Mouse (Mus musculus) kidney, embryonic 16.5 days (tissue): ENCODE data around the gene Alkbh4. TPM values are rescaled to one million over a fixed set of nuclear protein-coding genes. Genes with fewer than 3 reads are reported as not detected.

Experiments
- ATAC-seq: fragments of 200-750 bp; cut with Nextera tagmentation; 2 replicates; pipeline ENCODE4 v1.8.0; 2017; ENCODE audit warnings: moderate TSS enrichment; ENCODE audit not compliant: low FRiP score, low TSS enrichment
- H3K27ac ChIP-seq: fragments of 300-500 bp; sonication (generic); 2 replicates; pipeline ENCODE4 v1.5.1; 2014; ENCODE audit warnings: low read length
- H3K27me3 ChIP-seq: fragments of 300-500 bp; sonication (generic); 2 replicates; pipeline ENCODE4 v1.6.1; 2014; ENCODE audit warnings: low read length, control low read depth, mixed read lengths; ENCODE audit not compliant: insufficient read depth
- H3K36me3 ChIP-seq: fragments of 300-500 bp; sonication (generic); 2 replicates; pipeline ENCODE4 v1.6.1; 2014; ENCODE audit warnings: low read length, control low read depth, mixed read lengths; ENCODE audit not compliant: insufficient read depth
- H3K4me1 ChIP-seq: fragments of 300-500 bp; sonication (generic); 2 replicates; pipeline ENCODE4 v1.6.1; 2014; ENCODE audit warnings: low read length, control low read depth, mixed read lengths; ENCODE audit not compliant: insufficient read depth
- H3K4me2 ChIP-seq: fragments of 300-500 bp; sonication (generic); replicated peaks from 2 replicates; pipeline ENCODE4 v1.6.1; 2014; ENCODE audit warnings: low read depth, low read length
- H3K4me3 ChIP-seq: fragments of 300-500 bp; sonication (generic); 2 replicates; pipeline ENCODE4 v1.5.1; 2014; ENCODE audit warnings: mild to moderate bottlenecking, low read length
- H3K9ac ChIP-seq: fragments of 300-500 bp; sonication (generic); replicated peaks from 2 replicates; pipeline ENCODE4 v1.6.1; 2014; ENCODE audit warnings: low read length
- H3K9me3 ChIP-seq: fragments of 300-500 bp; sonication (generic); 2 replicates; pipeline ENCODE4 v1.6.1; 2016; ENCODE audit warnings: low read length, control low read depth
- WGBS: fragments of 180-500 bp; shearing (Covaris S2); extraction: QIAGEN DNeasy Blood & Tissue Kit; methylation state at CpG from one replicate; pipeline ENCODE4 v1.1.7; 2014; 5-methylcytosine and 5-hydroxymethylcytosine counted together
- polyA plus RNA-seq: library from polyadenylated mRNA; unstranded; fragments of >200 nt; fragmentation: Nextera tagmentation; extraction: Ambion mirVana; gene quantifications from 2 replicates; pipeline ENCODE4 v1.2.1, GENCODE M21; 2015

Gene Alkbh4
- 19.3 and 20.2 TPM in 2 replicates for polyA plus RNA-seq

DNA sequence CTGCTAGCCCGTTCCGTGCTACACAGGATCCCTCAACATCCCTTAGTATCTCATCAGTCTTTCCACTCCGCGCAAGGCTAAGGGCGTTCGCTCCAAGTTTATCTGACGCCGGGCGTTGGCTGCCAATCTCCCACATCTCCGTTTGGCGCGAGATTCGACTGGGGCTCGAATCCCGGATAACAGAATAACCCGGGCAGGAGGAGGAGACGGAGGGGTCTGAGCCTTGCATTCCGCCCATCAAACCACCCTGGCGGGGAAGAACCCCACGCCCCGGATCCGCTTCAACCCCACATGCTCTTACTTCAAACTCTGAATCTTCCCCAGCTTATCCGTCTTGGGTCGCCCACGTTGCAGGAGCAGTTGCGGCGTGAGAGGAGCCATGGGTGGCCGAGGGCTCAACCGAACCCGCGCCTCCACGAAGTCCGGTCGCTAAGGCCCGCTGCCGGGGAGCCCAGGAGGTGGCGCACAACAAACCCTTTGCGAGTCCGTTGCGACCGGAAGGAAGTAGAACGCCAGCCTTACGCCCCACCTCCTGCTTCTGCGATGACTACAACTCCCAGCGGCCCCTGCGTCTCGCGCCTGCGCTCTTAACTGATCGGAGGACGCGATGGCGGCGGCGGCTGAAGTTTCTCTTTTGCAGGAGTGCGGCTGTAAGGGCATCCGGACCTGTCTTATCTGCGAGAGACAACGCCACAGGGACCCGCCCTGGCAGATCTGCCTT is at the start of gene Alkbh4, which contains the start of gene Lrwd1:
Alkbh4 (plus strand) TSS at position 576 of the 721 bp plus-strand sequence.
Lrwd1 (minus strand) TSS at position 504 of the 721 bp plus-strand sequence.
- Histone ChIP-seq H3K4me1 (peaks cover 16% of the 10 kb centered on the region), H3K9ac (peak within 1 kb of the TSS; percentile 84), H3K27ac (peak within 1 kb of the TSS; percentile 77), H3K36me3 (peaks cover 21% of the 10 kb centered on the region), H3K4me3 (peak within 1 kb of the TSS; percentile 91), H3K9me3 (no peaks in the 10 kb centered on the region), H3K27me3 (no peaks in the 10 kb centered on the region), H3K4me2 (peak within 1 kb of the TSS; percentile 77)
- ATAC-seq, result peak; percentile 93
- under 1% methylated on average over 60 of the region's 60 CpGs for WGBS

GRCm38 (mm10) chr5:136086290-136086689 is 49.7 kb upstream of the Alkbh4 start:
- no peak overlapping the region for H3K9ac ChIP-seq
- H3K36me3 ChIP-seq, result no peaks in the 10 kb centered on the region
- no peaks in the 10 kb centered on the region for H3K9me3 ChIP-seq
- no peaks in the 10 kb centered on the region for H3K27me3 ChIP-seq
- H3K4me3 ChIP-seq, result no peak overlapping the region
- H3K27ac ChIP-seq, result no peak overlapping the region
- no peak overlapping the region for H3K4me2 ChIP-seq
- 88% methylated on average over 8 of the region's 8 CpGs for WGBS
- H3K4me1 ChIP-seq, result peaks cover 28% of the 10 kb centered on the region
- no peak for ATAC-seq

- 18% methylated on average over 14 of the region's 14 CpGs for WGBS
- H3K36me3 ChIP-seq, result no peaks in the 10 kb centered on the region
- H3K9ac ChIP-seq, result no peak overlapping the region
- no peak overlapping the region for H3K4me3 ChIP-seq
- H3K9me3 ChIP-seq, result no peaks in the 10 kb centered on the region
- H3K27ac ChIP-seq, result no peak overlapping the region
- H3K27me3 ChIP-seq, result no peaks in the 10 kb centered on the region
- no peak for ATAC-seq
- peaks cover 23% of the 10 kb centered on the region for H3K4me1 ChIP-seq
- H3K4me2 ChIP-seq, result no peak overlapping the region
Measured at GRCm38 (mm10) chr5:136088821-136089575, 46.9 kb upstream of the Alkbh4 start.

GRCm38 (mm10) chr5:136091927-136092326 is 44.0 kb upstream of the Alkbh4 start:
- H3K9ac ChIP-seq, result no peak overlapping the region
- no peaks in the 10 kb centered on the region for H3K9me3 ChIP-seq
- no peak overlapping the region for H3K4me2 ChIP-seq
- no peak overlapping the region for H3K4me3 ChIP-seq
- H3K27ac ChIP-seq, result no peak overlapping the region
- no peaks in the 10 kb centered on the region for H3K27me3 ChIP-seq
- no peaks in the 10 kb centered on the region for H3K36me3 ChIP-seq
- peaks cover 7% of the 10 kb centered on the region; the same call in 1 of the 2 replicates for H3K4me1 ChIP-seq
- WGBS, result 66% methylated on average over 5 of the region's 5 CpGs
- no peak for ATAC-seq

DNA sequence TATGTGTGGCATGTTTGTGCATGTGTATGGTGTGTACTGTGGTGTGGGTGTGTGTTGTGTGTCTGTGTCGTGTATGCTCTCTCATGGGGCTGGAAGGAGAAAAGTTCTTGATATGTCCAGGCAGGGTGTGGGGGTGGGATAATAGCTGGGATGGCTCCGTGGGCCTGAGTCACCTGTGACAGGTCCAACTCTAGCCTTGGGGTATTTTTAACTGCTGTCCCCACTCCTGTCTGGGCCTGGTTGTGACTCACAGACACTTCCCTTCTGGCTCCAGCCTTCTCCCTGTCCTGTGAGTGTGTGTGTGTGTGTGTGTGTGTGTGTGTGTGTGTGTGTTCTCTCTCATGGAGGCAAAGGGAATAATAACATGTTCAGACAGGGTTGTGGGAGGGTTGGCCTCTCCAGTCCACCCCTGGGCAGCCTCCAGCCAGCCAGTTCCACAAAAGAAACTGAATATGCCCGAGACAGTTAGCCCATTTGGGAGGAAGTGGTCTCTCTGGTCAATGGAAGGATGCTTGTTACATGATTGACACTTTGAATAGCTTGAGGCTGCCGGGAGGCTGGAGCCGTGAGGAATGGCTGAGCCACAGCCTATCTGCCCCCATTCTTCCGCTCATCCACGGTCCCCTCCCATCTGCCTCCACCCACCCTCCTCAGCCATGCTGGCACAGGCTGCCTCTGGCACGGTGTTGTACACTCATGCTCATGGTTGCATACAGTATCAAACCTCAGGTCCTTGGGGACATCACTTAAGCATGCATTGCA is 41.5 kb upstream of the Alkbh4 start:
- 43% methylated on average over 8 of the region's 8 CpGs for WGBS
- Histone ChIP-seq H3K4me1 (no peaks in the 10 kb centered on the region), H3K9me3 (no peaks in the 10 kb centered on the region), H3K27ac (no peak overlapping the region), H3K4me2 (no peak overlapping the region), H3K4me3 (no peak overlapping the region), H3K27me3 (no peaks in the 10 kb centered on the region), H3K36me3 (no peaks in the 10 kb centered on the region), H3K9ac (no peak overlapping the region)
- no peak for ATAC-seq

DNA sequence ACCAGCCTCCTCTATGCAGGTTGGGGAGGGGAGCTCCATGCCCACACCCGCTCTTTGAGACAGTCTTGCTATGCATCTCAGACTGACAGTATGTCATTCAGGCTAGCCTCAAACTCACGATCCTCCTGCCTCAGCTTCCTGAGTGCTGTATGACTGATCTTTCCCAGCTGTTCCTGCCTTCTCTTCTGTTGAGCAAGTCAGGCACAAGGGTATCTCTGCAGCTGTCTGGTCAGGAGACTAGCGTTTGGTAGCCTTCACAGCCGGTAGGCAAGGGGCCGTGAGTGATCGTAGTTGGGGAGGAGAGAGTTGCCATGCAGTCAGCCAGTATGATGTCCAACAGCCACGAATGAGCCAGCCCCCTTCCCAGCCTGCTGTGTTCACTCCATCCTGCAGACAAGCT is 40.9 kb upstream of the Alkbh4 start:
- Histone ChIP-seq H3K4me1 (no peaks in the 10 kb centered on the region), H3K36me3 (no peaks in the 10 kb centered on the region), H3K4me3 (no peak overlapping the region), H3K9me3 (no peaks in the 10 kb centered on the region), H3K4me2 (no peak overlapping the region), H3K27ac (no peak overlapping the region), H3K9ac (no peak overlapping the region), H3K27me3 (no peaks in the 10 kb centered on the region)
- 69% methylated on average over 7 of the region's 7 CpGs for WGBS
- no peak for ATAC-seq

DNA sequence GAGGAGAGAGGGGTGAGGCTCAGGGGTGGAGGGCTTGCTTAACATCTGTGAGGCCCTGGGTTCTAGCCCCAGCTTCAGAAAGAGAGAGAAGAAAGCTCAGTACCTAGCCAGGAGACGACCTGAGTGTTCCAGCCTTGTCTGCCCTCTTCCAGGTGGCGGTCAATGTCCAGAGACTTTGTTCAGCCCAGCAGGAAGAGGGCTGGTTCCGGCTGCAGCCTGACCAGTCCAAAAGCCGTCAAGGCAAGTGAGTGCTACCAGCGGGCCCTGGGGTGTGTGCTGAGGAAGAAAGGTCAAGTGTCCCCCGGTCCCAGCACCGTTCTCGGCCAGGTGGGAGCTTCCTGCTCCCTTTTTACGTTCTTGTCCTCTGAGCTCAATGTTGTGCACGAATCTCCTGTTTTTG is 37.4 kb upstream of the Alkbh4 start:
- H3K36me3 ChIP-seq, result no peaks in the 10 kb centered on the region
- H3K9ac ChIP-seq, result no peak overlapping the region
- H3K27me3 ChIP-seq, result no peaks in the 10 kb centered on the region
- ATAC-seq, result no peak
- no peak overlapping the region for H3K4me3 ChIP-seq
- H3K27ac ChIP-seq, result no peak overlapping the region
- no peak overlapping the region for H3K4me2 ChIP-seq
- H3K4me1 ChIP-seq, result 0 out of 2 replicates have a peak, but pooled peaks cover 4% of the 10 kb centered on the region
- no peaks in the 10 kb centered on the region for H3K9me3 ChIP-seq
- 72% methylated on average over 10 of the region's 10 CpGs for WGBS

GRCm38 (mm10) chr5:136102099-136102820 is 33.7 kb upstream of the Alkbh4 start:
- H3K4me3 ChIP-seq, result peak overlapping the region; percentile 36
- 0 out of 2 replicates have a peak, but pooled peaks cover 6% of the 10 kb centered on the region for H3K36me3 ChIP-seq
- H3K9me3 ChIP-seq, result peaks cover 4% of the 10 kb centered on the region; the same call in 1 of the 2 replicates
- ATAC-seq, result peak; percentile 83
- H3K27ac ChIP-seq, result no peak overlapping the region
- peak overlapping the region; percentile 73 for H3K4me2 ChIP-seq
- H3K27me3 ChIP-seq, result no peaks in the 10 kb centered on the region
- peak overlapping the region; percentile 60 for H3K9ac ChIP-seq
- 0 out of 2 replicates have a peak, but pooled peaks cover 4% of the 10 kb centered on the region for H3K4me1 ChIP-seq
- 7% methylated on average over 41 of the region's 41 CpGs for WGBS

DNA sequence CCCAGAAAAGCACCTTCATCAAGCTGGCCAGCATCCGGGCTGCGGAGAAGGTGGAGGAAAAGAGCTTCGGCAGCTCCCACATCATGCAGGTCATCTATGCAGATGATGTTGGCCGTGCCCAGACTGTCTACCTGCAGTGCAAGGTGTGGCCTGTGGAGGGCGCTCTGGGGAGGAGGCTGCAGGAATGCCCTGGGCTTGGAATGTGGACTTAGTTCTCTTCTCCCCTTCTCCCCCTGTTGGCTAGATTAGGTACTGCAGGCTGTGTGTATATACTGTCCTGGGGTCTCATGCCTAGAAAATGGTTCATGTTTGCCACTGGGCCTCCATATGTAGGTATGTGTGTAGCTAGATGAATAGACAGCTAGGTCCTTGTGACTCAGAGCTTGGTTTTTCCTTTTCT is 31.4 kb upstream of the Alkbh4 start:
- Histone ChIP-seq H3K4me1 (0 out of 2 replicates have a peak, but pooled peaks cover 4% of the 10 kb centered on the region), H3K9ac (no peak overlapping the region), H3K4me3 (no peak overlapping the region), H3K27ac (no peak overlapping the region), H3K9me3 (peaks cover 4% of the 10 kb centered on the region; the same call in 1 of the 2 replicates), H3K4me2 (no peak overlapping the region), H3K27me3 (no peaks in the 10 kb centered on the region), H3K36me3 (0 out of 2 replicates have a peak, but pooled peaks cover 6% of the 10 kb centered on the region)
- 92% methylated on average over 5 of the region's 5 CpGs for WGBS
- ATAC-seq, result no peak
